Mouse (Mus musculus) adrenal gland, postnatal 14 days (tissue): Measurements from ENCODE around the gene 2510002D24Rik. TPM values are rescaled to one million over a fixed set of nuclear protein-coding genes. Genes with fewer than 3 reads are reported as not detected.
A peak's percentile ranks its signal among the peaks of the same experiment; 100 is the strongest.
"Not testable (repeated sequence)": the region's sequence is repeated elsewhere in the genome, so short reads cannot be mapped to it uniquely, and the experiment has no call there.

ENCODE experiments used
- DNase-seq: peaks from one replicate; pipeline ENCODE4 v3.0.0; 2021; ENCODE audit warnings: mixed read lengths
- total RNA-seq: library from RNA; stranded (reverse); gene quantifications from 2 replicates; pipeline ENCODE4 v1.2.3, GENCODE M21; 2021

Gene 2510002D24Rik
- total RNA-seq, 1 experiment from 2014 or later, result 15.4 TPM

DNA sequence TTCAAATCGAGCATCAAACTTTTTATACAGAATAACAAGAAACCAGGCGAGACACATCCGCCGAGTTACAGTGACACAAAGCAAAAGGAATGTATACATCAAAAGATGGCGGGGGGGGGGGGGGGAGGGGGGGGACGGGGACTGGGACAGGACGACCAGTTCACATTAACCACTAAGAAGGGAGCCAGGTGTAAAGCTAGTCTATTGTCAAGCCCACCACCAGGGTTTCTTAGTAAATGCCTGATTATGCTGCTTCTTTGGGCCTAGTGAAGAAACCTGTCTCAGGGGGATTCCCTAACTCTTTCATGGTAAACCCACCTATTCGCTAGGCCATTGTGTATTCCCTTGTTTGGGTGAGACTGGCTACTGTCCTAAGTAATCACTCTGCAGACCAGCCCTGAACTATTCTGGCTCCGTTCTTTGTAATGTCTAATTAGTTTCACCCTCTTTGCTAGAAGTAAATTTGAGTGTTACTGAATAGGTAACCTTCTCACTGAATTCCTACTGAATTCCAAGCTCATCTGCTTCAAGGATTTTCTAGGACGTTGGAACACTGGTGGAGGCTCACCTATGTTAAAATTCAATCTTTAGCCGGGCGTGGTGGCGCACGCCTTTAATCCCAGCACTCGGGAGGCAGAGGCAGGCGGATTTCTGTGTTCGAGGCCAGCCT, 13.3 kb downstream of the 2510002D24Rik start:
- DNase-seq, result not testable (repeated sequence)

DNA sequence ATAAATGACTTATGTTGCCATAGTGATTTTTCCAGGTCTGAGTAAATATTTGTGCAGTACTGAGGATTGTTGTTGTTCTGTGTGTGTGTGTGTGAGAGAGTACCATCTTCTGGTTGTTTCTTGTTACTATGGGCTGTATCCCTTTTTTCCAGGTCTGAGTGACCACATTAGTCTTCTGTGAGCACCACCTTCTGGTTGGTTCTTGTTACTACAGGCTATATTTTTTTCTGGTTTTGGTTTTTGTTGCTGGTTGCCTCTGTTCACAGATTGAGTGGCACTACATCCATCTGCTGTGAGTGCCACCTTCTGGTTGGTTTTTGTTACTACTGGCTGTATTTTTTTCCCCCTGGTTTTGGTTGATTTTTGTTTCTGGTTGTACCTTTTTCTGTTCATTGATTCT, 22.2 kb downstream of the 2510002D24Rik start:
- peak; percentile 50 for DNase-seq

DNA sequence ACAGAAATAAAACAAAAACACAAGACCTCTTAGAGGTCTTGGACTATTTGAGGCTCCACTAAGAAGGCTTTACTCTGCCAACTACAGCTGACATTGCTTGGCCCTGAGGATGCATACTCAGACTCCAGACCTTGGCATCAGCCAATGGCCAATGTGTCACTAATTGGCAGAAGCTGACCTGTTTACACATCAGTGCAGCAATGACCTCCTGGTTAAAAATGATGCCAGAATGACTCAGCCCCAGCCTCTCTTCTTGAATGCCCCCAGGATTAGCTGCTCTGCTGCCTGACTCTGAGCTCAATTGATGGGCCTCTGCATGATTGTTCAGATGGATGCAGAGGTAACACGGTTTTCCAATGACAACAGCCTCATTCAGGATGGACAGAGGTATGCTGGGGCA, 23.8 kb downstream of the 2510002D24Rik start:
- peak; percentile 84 for DNase-seq

DNA sequence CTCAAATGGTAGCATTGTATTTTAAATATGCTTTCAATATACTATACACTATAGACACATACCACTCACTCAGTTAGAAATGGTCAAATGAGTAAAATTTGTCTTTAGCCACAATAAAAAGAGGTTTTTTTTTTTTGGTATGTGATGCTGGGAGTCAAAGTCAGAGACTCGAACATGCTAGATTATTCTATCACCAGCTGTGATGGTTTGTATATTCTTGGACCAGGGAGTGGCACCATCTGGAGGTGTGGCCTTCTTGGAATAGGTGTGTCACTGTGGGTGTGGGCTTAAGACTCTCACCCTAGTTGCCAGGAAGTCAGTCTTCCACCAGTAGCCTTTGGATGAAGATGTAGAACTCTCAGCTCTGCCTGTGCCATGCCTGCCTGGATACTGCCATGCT, 34.1 kb downstream of the 2510002D24Rik start:
- DNase-seq, result not testable (repeated sequence)

DNA sequence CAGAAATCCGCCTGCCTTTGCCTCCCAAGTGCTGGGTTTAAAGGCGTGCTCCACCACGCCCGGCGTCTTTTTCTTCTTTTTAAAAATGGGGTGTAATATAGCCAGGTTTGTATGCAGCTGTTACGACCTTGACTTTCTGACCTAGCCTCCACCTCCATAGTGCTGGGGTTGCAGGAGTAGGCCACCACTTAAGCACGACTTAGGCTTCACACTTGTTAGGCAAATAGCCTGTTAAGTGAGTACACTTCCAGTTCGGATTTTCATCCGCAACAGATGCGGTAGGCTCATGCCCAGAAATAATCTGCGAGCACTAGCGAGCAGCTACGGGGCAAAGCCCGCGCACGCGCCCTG, 39.7 kb downstream of the 2510002D24Rik start:
- no peak for DNase-seq

DNA sequence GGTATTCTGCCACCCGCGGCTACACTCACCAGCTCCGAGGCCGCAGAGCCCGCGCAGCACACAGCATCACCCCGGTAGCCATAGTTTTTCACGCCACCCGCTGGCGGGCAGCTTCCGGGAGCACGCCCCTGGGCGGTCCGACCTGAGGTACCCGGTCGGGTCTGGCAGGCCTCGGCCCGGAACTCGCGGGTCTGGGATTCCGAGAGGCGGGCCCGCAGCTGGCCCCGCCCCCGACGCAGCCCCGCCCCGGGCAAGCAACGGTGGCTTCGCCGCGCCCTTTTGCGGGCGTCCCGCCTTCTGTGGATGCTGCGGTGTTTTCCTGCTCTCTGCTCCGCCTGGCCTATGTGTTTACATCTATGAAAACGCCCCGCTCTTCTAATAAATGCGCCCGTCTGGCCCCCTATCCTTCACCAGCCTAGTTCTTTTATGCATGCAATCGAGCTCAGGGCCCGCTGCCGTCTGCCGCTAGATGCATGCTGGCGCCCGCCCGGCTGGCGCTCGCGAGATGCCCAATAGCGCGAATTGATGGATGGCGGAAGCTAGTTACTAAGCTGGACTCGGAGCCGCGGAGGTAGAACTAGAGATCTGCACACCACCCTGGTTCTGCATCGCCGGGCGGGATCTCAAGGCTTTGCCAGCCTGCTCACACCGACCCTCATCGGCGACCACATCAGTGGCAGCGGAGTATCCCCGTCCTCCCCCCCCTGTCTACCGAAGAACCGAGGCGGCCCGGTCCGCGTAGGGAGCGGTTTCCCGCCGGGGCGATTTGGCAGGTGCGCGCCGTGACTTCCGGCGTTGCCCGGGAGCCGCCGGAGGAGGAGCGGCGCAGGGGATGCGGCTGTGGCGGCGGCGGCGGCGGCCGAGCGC, 40.3 kb downstream of the 2510002D24Rik start, which contains the start of the genes Mrpl40 and Hira:
Mrpl40 (minus strand) TSS at position 421 of the 867 bp plus-strand sequence.
Hira (plus strand) TSS at position 596 of the 867 bp plus-strand sequence.
- peak; percentile 98 for DNase-seq

DNA sequence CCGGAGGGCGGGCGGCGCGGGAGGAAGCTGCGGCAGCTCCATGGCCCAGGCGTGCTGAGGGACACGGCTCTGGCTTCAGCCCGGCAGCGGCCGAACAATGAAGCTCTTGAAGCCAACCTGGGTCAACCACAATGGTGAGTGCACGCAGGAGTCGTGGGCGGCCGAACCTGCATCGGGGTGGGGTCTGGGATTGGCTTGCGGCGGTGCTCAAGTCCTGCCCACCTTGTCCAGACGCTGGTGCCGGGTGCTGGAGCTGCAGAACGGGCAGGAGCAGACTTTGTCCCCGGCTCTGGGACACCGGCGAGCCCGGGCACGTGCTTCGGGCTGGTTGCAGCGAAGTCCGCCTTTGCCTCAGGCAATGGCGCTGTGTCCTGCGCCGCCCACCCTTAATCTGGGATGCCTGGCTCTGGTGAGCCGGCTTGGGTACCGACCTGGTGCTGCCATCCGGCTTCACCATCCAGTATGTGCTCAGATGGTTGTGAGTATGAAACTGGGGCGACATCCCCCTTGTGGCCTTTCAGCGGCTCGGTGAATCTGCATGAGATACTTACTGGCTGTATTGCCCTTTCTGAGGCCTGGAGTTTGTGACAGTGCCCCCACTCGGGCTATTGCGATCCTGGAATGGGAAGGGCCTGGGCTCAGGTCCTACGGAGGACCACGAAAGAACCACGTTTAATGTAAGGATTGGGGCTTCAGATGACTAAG, 41.2 kb downstream of the 2510002D24Rik start:
- DNase-seq, result peak; percentile 71

DNA sequence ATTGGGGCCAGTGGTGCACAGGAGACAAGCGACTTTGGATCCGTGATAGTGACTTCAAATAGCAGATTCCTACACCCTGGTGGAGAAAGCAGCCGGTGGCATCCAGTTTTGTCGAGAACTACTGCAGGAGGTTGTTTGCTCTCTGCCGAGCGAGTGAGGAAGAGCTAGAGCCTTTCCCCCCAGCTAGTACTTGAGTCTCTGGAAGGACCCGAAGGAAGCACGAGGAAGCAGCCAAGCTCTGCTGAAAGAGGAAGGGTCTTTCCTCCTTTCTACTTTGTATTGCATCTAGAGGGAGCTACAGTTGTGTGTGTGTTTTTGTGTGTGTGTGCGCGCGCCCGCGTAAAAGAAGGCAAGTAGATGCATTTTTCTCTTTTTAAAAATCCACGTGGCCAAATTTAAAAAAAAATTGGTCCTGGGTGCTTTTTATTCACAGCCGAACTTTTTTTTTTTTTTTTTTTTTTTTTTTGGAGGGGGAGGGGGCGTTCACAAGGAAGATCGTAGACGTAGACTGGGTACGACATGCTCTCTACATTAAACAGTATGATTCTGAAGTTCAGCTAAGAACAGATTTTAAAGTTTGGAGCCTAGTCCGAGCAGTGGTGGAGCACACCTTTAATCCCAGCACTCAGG, 41.8 kb downstream of the 2510002D24Rik start:
- no peak for DNase-seq

DNA sequence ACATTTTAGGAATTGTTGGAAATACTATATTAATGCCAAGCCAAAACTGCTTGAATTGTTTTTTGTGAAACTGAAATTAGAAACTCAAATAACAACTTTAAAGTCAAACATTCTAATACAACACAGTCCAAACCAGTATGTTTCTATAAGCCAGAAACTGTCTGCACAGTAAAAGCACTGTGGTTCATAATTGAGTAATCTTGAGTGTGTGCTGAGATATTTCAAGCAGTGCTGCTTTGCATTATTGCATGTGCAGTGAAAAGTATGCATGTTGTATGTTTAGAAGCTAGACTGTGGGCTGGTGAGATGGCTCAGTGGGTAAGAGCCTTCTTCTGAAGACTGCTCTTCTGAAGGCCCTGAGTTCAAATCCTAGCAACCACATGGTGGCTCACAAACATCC, 47.7 kb downstream of the 2510002D24Rik start:
- no peak for DNase-seq

Other genes starting within 250 kb of the 2510002D24Rik start
- gene Tbx1, start 245.9 kb upstream of the 2510002D24Rik start, total RNA-seq, result 2.5 TPM in 1 of 2 replicates, not detected in the other
- gene Gp1bb, start 214.2 kb upstream of the 2510002D24Rik start, total RNA-seq, result 0.41 TPM in 2 replicates
- gene Gm49601, start 210.2 kb upstream of the 2510002D24Rik start, total RNA-seq, result 3.4 and 4.5 TPM in 2 replicates
- gene Sept5, start 206.6 kb upstream of the 2510002D24Rik start, total RNA-seq, result 12.1 and 15.2 TPM in 2 replicates
- gene Cldn5, start 59.7 kb upstream of the 2510002D24Rik start, total RNA-seq, result 44.5 and 61.0 TPM in 2 replicates
- gene Ufd1, start 24.8 kb upstream of the 2510002D24Rik start, total RNA-seq, result 90.5 and 95.1 TPM in 2 replicates
- 13.1 and 14.6 TPM in 2 replicates for gene Cdc45, start 24.6 kb upstream of the 2510002D24Rik start, total RNA-seq
- 1.8 and 5.6 TPM in 2 replicates for gene Gm28539, start within 50 bp of the 2510002D24Rik start, total RNA-seq
- 57.0 and 62.0 TPM in 2 replicates for gene Mrpl40, start 40.3 kb downstream of the 2510002D24Rik start, total RNA-seq
- 36.8 and 38.8 TPM in 2 replicates for gene Hira, start 40.5 kb downstream of the 2510002D24Rik start, total RNA-seq